Mouse (Mus musculus) cortical plate, adult 2 months (tissue): ENCODE data around the gene Acpp. TPM values are rescaled to one million over a fixed set of nuclear protein-coding genes. Genes with fewer than 3 reads are reported as not detected.

Source experiments
- H3K27ac ChIP-seq: fragments of 200-500 bp; 2 replicates; pipeline ENCODE4 v1.5.1; 2012; ENCODE audit warnings: low read length, control low read depth, inconsistent platforms; ENCODE audit not compliant: insufficient read depth
- H3K4me1 ChIP-seq: fragments of 200-500 bp; 2 replicates; pipeline ENCODE4 v1.6.1; 2011; ENCODE audit warnings: low read length; ENCODE audit not compliant: control insufficient read depth, insufficient read depth
- H3K4me3 ChIP-seq: fragments of 200-500 bp; 2 replicates; pipeline ENCODE4 v1.5.1; 2011; ENCODE audit warnings: mild to moderate bottlenecking, low read length, control low read depth; ENCODE audit not compliant: insufficient read depth
- CTCF ChIP-seq: fragments of 200-500 bp; IDR thresholded peaks from 2 replicates; pipeline ENCODE4 v1.5.1; 2011; ENCODE audit warnings: mild to moderate bottlenecking, control low read depth, low read length; ENCODE audit not compliant: insufficient read depth; ENCODE audit errors: extremely low read depth
- POLR2A ChIP-seq: fragments of 200-500 bp; IDR thresholded peaks from 2 replicates; pipeline ENCODE4 v1.6.1; 2011; ENCODE audit warnings: mild to moderate bottlenecking, low read length, control low read depth; ENCODE audit not compliant: insufficient read depth; ENCODE audit errors: extremely low read depth
- polyA plus RNA-seq: library from polyadenylated mRNA; depleted of rRNA; stranded (reverse); fragments of >200 nt; gene quantifications from 2 replicates; pipeline ENCODE4 v1.2.3, GENCODE M21; 2012

The Acpp gene
- polyA plus RNA-seq, 1 experiment = 0.17 TPM

- H3K4me3 ChIP-seq = no peak overlapping the region
- TF ChIP-seq POLR2A (no peak), CTCF (no peak)
- no peak overlapping the region for H3K27ac ChIP-seq
- H3K4me1 ChIP-seq = no peaks in the 10 kb centered on the region
Measured at GRCm38 (mm10) chr9:104275084-104275785, 62.3 kb downstream of the Acpp start.

GRCm38 (mm10) chr9:104272057-104272456 lies 65.5 kb downstream of the Acpp start:
- no peak overlapping the region for H3K27ac ChIP-seq
- H3K4me1 ChIP-seq = no peaks in the 10 kb centered on the region
- TF ChIP-seq POLR2A (no peak), CTCF (no peak)
- no peak overlapping the region for H3K4me3 ChIP-seq

- Histone ChIP-seq H3K4me3 (no peak overlapping the region), H3K4me1 (no peaks in the 10 kb centered on the region), H3K27ac (no peak overlapping the region)
- TF ChIP-seq CTCF (no peak), POLR2A (no peak)
Measured at GRCm38 (mm10) chr9:104271642-104272041, 65.9 kb downstream of the Acpp start.

- no peak overlapping the region for H3K27ac ChIP-seq
Measured at GRCm38 (mm10) chr9:104269944-104270343, 67.6 kb downstream of the Acpp start.

GRCm38 (mm10) chr9:104269349-104269871 lies 68.1 kb downstream of the Acpp start:
- no peak overlapping the region for H3K4me3 ChIP-seq
- H3K4me1 ChIP-seq = no peaks in the 10 kb centered on the region
- peak overlapping the region; percentile 18; the same call in 1 of the 2 replicates for H3K27ac ChIP-seq
- no peak for TF ChIP-seq CTCF
- TF ChIP-seq POLR2A = no peak

More at GRCm38 (mm10) chr9:104269944-104270343, 67.6 kb downstream of the Acpp start:
- Histone ChIP-seq H3K4me3 (no peak overlapping the region), H3K4me1 (no peaks in the 10 kb centered on the region)
- no peak for TF ChIP-seq POLR2A
- no peak for TF ChIP-seq CTCF

GRCm38 (mm10) chr9:104264567-104264966 lies 73.0 kb downstream of the Acpp start:
- H3K27ac ChIP-seq = no peak overlapping the region
- peaks cover 5% of the 10 kb centered on the region; the same call in 1 of the 2 replicates for H3K4me1 ChIP-seq
- TF ChIP-seq POLR2A = no peak
- TF ChIP-seq CTCF = no peak
- H3K4me3 ChIP-seq = no peak overlapping the region

GRCm38 (mm10) chr9:104262823-104263352 lies 74.7 kb downstream of the Acpp start, which contains the start of gene Dnajc13:
TSS of gene Dnajc13 (minus strand) at chr9:104262930.
- TF ChIP-seq POLR2A (peak; percentile 66; the same call in 1 of the 2 replicates), CTCF (no peak)
- Histone ChIP-seq H3K4me1 (peaks cover 6% of the 10 kb centered on the region; the same call in 1 of the 2 replicates), H3K27ac (0 out of 2 replicates have a peak within 1 kb of the TSS, but pooled peaks have one; percentile 17), H3K4me3 (peak within 1 kb of the TSS; percentile 44)

- Histone ChIP-seq H3K27ac (0 out of 2 replicates have a peak overlapping the region, but pooled peaks have one; percentile 17), H3K4me3 (peak overlapping the region; percentile 44), H3K4me1 (peaks cover 6% of the 10 kb centered on the region; the same call in 1 of the 2 replicates)
- TF ChIP-seq POLR2A = no peak
- no peak for TF ChIP-seq CTCF
Measured at GRCm38 (mm10) chr9:104262016-104262762, 75.4 kb downstream of the Acpp start.

- no peak overlapping the region; the same call in 1 of the 2 replicates for H3K4me3 ChIP-seq
- H3K27ac ChIP-seq = no peak overlapping the region
- no peak for TF ChIP-seq CTCF
- no peak for TF ChIP-seq POLR2A
- H3K4me1 ChIP-seq = peaks cover 10% of the 10 kb centered on the region; the same call in 1 of the 2 replicates
Measured at GRCm38 (mm10) chr9:104260306-104260705, 77.2 kb downstream of the Acpp start.
